Mouse (Mus musculus) heart, embryonic 14.5 days (tissue): ENCODE data around the gene Ccdc130. TPM values are rescaled to one million over a fixed set of nuclear protein-coding genes. Genes with fewer than 3 reads are reported as not detected.
A peak's percentile ranks its signal among the peaks of the same experiment; 100 is the strongest.
"Not testable (repeated sequence)": the region's sequence is repeated elsewhere in the genome, so short reads cannot be mapped to it uniquely, and the experiment has no call there.

Source experiments
- ATAC-seq: fragments of 200-750 bp; cut with Nextera tagmentation; 2 replicates; pipeline ENCODE4 v1.8.0; 2017; ENCODE audit warnings: low read depth, moderate TSS enrichment; ENCODE audit not compliant: insufficient number of reproducible peaks, insufficient read depth, low FRiP score
- H3K27ac ChIP-seq, 2 experiments: fragments of 200-500 bp in 1 of 2; fragments of 300-500 bp in 1 of 2; sonication (generic) in 1 of 2; replicated peaks in 1 of 2; 2 replicates each; pipeline ENCODE4 v1.5.1; 2012 to 2014; ENCODE audit warnings: low read depth in 2 of 2, low read length in 2 of 2, control low read depth in 1 of 2, mild to moderate bottlenecking in 1 of 2, mixed read lengths in 1 of 2; ENCODE audit not compliant: control insufficient read depth in 1 of 2, insufficient read depth in 1 of 2
- H3K27me3 ChIP-seq: fragments of 300-500 bp; sonication (generic); 2 replicates; pipeline ENCODE4 v1.6.1; 2014; ENCODE audit warnings: mild to moderate bottlenecking, low read length, control low read depth; ENCODE audit not compliant: control insufficient read depth, insufficient read depth
- H3K36me3 ChIP-seq: fragments of 300-500 bp; sonication (generic); 2 replicates; pipeline ENCODE4 v1.6.1; 2014; ENCODE audit warnings: mild to moderate bottlenecking, control low read depth, low read length, mixed read lengths; ENCODE audit not compliant: control insufficient read depth, insufficient read depth
- H3K4me1 ChIP-seq, 2 experiments: fragments of 200-500 bp in 1 of 2; fragments of 300-500 bp in 1 of 2; sonication (generic) in 1 of 2; 2 replicates each; pipeline ENCODE4 v1.6.1; 2012 to 2014; ENCODE audit warnings: low read length in 2 of 2, control low read depth in 1 of 2, mixed read lengths in 1 of 2; ENCODE audit not compliant: control insufficient read depth in 2 of 2, insufficient read depth in 2 of 2
- H3K4me2 ChIP-seq: fragments of 300-500 bp; sonication (generic); 2 replicates; pipeline ENCODE4 v1.6.1; 2014; ENCODE audit warnings: mild to moderate bottlenecking, low read length
- H3K4me3 ChIP-seq, 2 experiments: fragments of 200-500 bp in 1 of 2; fragments of 300-500 bp in 1 of 2; sonication (generic) in 1 of 2; 2 replicates each; pipeline ENCODE4 v1.5.1; 2012 to 2014; ENCODE audit warnings: low read length in 2 of 2, mild to moderate bottlenecking in 2 of 2, control low read depth in 1 of 2, low read depth in 1 of 2, moderate library complexity in 1 of 2; ENCODE audit not compliant: control insufficient read depth in 1 of 2, insufficient read depth in 1 of 2
- H3K9ac ChIP-seq: fragments of 300-500 bp; sonication (generic); 2 replicates; pipeline ENCODE4 v1.6.1; 2014; ENCODE audit warnings: mild to moderate bottlenecking, low read length
- H3K9me3 ChIP-seq: fragments of 300-500 bp; sonication (generic); 2 replicates; pipeline ENCODE4 v1.6.1; 2016; ENCODE audit warnings: low read length, control low read depth; ENCODE audit not compliant: control insufficient read depth
- WGBS: fragments of 180-500 bp; shearing (Covaris S2); extraction: QIAGEN DNeasy Blood & Tissue Kit; methylation state at CpG from one replicate; pipeline ENCODE4 v1.1.7; 2014; 5-methylcytosine and 5-hydroxymethylcytosine counted together
- polyA plus RNA-seq: library from polyadenylated mRNA; unstranded; fragments of >200 nt; fragmentation: Nextera tagmentation; extraction: Ambion mirVana; gene quantifications from 2 replicates; pipeline ENCODE4 v1.2.1, GENCODE M21; 2014

Ccdc130 gene
- polyA plus RNA-seq, 1 experiment from 2014 or later, result 20.8 TPM

DNA sequence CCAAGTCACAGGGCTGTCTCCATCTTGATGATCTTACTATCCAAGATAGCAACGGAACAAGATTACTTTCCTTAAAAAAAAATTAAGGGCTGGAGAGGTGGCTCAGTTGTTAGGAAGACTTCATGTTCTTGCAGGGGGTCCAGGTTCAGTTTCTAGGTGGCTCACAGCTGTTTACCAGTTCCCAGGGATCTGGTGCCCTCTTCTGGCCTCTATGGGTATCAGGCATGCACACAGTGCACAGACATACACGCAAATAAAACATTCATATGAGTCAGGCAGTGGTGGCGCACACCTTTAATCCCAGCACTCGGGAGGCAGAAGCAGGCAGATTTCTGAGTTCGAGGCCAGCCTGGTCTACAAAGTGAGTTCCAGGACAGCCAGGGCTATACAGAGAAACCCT lies 15.5 kb upstream of the Ccdc130 start:
- not testable (repeated sequence) for H3K9me3 ChIP-seq, ATAC-seq, H3K27ac ChIP-seq, H3K36me3 ChIP-seq, H3K9ac ChIP-seq, H3K27me3 ChIP-seq, H3K4me2 ChIP-seq, H3K4me1 ChIP-seq, H3K4me3 ChIP-seq
- 49% methylated on average over 4 of the region's 5 CpGs for WGBS

DNA sequence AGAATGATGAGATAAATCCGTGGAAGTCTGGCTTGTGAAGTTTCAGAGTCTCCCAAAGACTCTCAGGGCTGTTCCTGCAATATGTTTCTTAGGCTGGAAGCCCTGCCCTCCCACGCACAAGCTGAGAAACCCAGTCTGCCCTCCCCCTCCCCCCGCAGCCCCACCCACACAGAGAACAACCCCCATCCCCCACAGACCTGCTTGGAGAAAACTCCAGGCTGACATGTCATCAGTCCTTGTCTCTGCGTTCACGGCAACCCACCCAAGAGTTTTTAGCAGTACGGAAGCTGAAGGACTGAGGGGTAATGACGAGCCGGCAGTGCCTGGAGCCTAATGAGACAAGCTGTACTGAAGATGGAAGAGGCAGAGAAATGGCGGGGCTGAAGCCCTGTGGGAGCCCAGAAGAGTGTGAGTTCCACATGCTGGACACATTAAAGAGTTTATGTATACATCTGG lies 14.5 kb upstream of the Ccdc130 start:
- H3K27ac ChIP-seq, result peak overlapping the region in 1 of 2 experiments; percentile 14; a peak in 1 of 4 replicates
- peaks cover 3% of the 10 kb centered on the region in 2 experiments; a peak in 1 of 4 replicates for H3K4me1 ChIP-seq
- H3K4me2 ChIP-seq, result no peak overlapping the region; the same call in 1 of the 2 replicates
- H3K27me3 ChIP-seq, result no peaks in the 10 kb centered on the region
- 15% methylated on average over 9 of the region's 9 CpGs for WGBS
- H3K4me3 ChIP-seq, result peak overlapping the region; percentile 4 to 23; a peak in 3 of 4 replicates
- H3K9ac ChIP-seq, result no peak overlapping the region; the same call in 1 of the 2 replicates
- ATAC-seq, result no peak
- H3K36me3 ChIP-seq, result no peaks in the 10 kb centered on the region
- no peaks in the 10 kb centered on the region for H3K9me3 ChIP-seq

DNA sequence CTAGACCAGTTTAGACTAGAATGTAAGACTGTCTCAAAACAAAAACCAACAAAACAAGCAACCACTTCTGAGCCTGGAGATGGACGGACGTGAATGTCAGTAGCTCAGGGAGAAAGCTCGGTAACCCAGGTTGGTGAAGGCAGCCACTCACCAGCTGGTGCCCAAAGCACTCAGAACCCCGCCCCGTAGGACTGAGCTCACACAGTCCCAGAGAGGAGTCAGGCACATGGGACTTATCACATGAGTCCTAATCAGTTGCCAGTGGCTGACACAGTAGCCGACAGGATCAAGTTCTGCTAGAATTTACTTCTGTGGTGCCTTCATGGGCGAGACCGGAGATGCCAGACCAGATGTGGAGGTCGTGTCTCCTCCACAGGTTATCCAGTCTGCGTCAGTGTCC lies 10.6 kb upstream of the Ccdc130 start:
- no peak overlapping the region for H3K4me2 ChIP-seq
- no peaks in the 10 kb centered on the region for H3K36me3 ChIP-seq
- H3K27ac ChIP-seq, result no peak overlapping the region
- no peak overlapping the region for H3K4me3 ChIP-seq
- H3K4me1 ChIP-seq, result peaks cover 3 to 5% of the 10 kb centered on the region in 2 experiments; a peak in 1 of 4 replicates
- H3K9ac ChIP-seq, result no peak overlapping the region
- ATAC-seq, result no peak
- no peaks in the 10 kb centered on the region for H3K27me3 ChIP-seq
- H3K9me3 ChIP-seq, result no peaks in the 10 kb centered on the region
- 53% methylated on average over 10 of the region's 10 CpGs for WGBS

DNA sequence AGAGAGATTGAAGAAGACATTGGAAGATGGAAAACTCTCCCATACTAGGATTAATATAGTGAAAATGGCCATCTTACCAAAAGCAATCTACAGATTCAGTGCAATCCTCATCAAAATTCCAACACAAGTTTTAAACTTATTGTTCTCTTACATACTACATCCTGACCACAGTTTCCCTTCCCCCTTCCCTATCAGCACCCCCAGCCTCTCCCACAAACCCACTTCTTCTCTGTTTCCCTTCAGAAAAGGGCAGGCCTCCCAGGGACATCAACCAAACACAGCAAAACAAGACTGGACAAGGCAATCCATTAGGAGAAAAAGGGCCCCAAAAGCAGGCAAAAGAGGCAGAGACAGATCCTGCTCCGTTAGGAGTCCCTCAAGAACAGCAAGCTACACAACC lies 6.3 kb upstream of the Ccdc130 start:
- no peaks in the 10 kb centered on the region for H3K27me3 ChIP-seq
- WGBS, result 60% methylated on average over 1 of the region's 1 CpGs
- no peaks in the 10 kb centered on the region for H3K36me3 ChIP-seq
- no peak overlapping the region for H3K4me3 ChIP-seq
- H3K4me1 ChIP-seq, result peaks cover 0 to 3% of the 10 kb centered on the region in 2 experiments; a peak in 1 of 4 replicates
- no peak overlapping the region for H3K9ac ChIP-seq
- H3K4me2 ChIP-seq, result no peak overlapping the region
- no peak for ATAC-seq
- no peak overlapping the region for H3K27ac ChIP-seq
- no peaks in the 10 kb centered on the region for H3K9me3 ChIP-seq

DNA sequence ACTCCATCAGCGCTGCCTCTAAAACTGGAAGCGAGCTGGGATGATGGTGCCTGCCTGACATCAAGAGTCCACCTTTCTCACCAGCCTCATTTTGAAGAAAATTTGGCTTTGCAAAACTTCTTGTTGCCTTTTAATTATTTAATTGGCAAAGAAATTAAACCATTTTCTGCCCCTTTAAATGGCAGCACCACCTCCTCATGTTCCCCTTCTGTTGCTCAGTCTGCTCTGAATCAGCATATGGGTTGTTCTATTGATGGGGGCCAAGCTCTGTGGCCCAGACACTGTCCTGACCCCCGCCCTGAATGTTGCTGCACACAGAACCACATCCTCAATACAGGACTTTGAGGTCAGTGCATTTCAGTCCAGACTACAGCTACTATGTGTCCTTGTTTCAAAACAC lies 3.8 kb upstream of the Ccdc130 start:
- H3K36me3 ChIP-seq, result no peaks in the 10 kb centered on the region
- no peaks in the 10 kb centered on the region for H3K9me3 ChIP-seq
- H3K27ac ChIP-seq, result no peak overlapping the region
- no peak overlapping the region for H3K4me2 ChIP-seq
- H3K4me3 ChIP-seq, result no peak overlapping the region
- no peaks in the 10 kb centered on the region for H3K27me3 ChIP-seq
- H3K9ac ChIP-seq, result no peak overlapping the region
- WGBS, result 73% methylated on average over 3 of the region's 3 CpGs
- no peak for ATAC-seq
- H3K4me1 ChIP-seq, result peaks cover 2 to 11% of the 10 kb centered on the region in 2 experiments; a peak in 2 of 4 replicates

DNA sequence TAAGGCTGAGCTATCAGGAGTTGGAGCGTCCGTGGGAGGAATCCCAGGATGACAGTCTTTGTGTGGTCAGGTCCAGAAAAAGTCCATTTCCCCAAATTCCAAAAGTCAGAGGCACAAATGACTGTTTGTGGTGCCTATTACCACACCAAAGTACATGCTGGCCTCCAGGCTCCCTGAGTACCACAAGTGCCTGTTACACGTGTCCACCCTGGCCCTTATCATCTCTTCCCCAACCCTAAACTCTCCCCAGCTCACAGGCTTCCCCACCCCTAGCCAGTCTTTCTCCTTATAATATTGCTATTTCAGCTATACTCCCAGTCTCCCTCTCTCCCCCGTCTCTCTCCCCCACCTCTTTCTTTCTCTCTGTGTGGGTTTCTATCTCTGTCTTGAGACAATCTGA lies 2.1 kb upstream of the Ccdc130 start:
- Histone ChIP-seq H3K27me3 (no peaks in the 10 kb centered on the region), H3K9ac (no peak overlapping the region), H3K36me3 (peaks cover 3% of the 10 kb centered on the region; the same call in 1 of the 2 replicates), H3K4me1 (peaks cover 0 to 11% of the 10 kb centered on the region in 2 experiments; a peak in 2 of 4 replicates), H3K4me2 (no peak overlapping the region), H3K27ac (no peak overlapping the region), H3K9me3 (no peaks in the 10 kb centered on the region), H3K4me3 (no peak overlapping the region)
- no peak for ATAC-seq
- WGBS, result 69% methylated on average over 4 of the region's 4 CpGs

DNA sequence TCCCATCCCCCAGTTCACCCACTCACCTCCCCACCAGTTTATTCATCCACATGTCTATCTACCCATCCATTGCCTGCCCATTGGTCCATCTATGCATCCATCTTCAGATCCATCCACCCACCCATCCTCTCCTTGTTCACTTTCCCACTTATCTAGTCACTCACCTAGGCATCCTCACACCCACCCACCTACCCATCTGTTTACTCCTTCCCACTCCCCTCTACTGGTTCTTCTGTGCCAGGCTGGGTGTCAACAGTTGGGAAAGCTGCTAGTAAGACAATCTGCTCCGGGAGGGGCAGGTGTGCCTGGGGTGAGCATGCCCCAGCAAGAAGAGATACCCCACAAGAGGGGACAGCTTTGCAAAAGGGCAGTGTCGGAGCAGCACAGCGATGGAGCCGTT lies 9.1 kb downstream of the Ccdc130 start:
- no peaks in the 10 kb centered on the region for H3K27me3 ChIP-seq
- WGBS, result 91% methylated on average over 4 of the region's 4 CpGs
- ATAC-seq, result no peak
- no peak overlapping the region for H3K9ac ChIP-seq
- no peak overlapping the region for H3K27ac ChIP-seq
- no peak overlapping the region for H3K4me2 ChIP-seq
- H3K4me3 ChIP-seq, result no peak overlapping the region
- peaks cover 81% of the 10 kb centered on the region for H3K36me3 ChIP-seq
- peaks cover 8 to 12% of the 10 kb centered on the region in 2 experiments for H3K4me1 ChIP-seq
- no peaks in the 10 kb centered on the region for H3K9me3 ChIP-seq
